Mouse (Mus musculus) lung, embryonic 16.5 days (tissue): ENCODE data around the gene BC025446. TPM values are rescaled to one million over a fixed set of nuclear protein-coding genes. Genes with fewer than 3 reads are reported as not detected.

Experiments
- ATAC-seq: fragments of 200-750 bp; cut with Nextera tagmentation; 2 replicates; pipeline ENCODE4 v1.8.0; 2017; ENCODE audit warnings: low read depth, mild to moderate bottlenecking, moderate library complexity
- H3K27ac ChIP-seq: fragments of 300-500 bp; sonication (generic); 2 replicates; pipeline ENCODE4 v1.5.1; 2014; ENCODE audit warnings: mild to moderate bottlenecking, control low read depth, low read length
- H3K27me3 ChIP-seq: fragments of 300-500 bp; sonication (generic); 2 replicates; pipeline ENCODE4 v1.6.1; 2014; ENCODE audit warnings: low read depth, low read length, mixed read lengths; ENCODE audit not compliant: control insufficient read depth, insufficient read depth
- H3K36me3 ChIP-seq: fragments of 300-500 bp; sonication (generic); 2 replicates; pipeline ENCODE4 v1.6.1; 2014; ENCODE audit warnings: low read length; ENCODE audit not compliant: control insufficient read depth, insufficient read depth
- H3K4me1 ChIP-seq: fragments of 300-500 bp; sonication (generic); replicated peaks from 2 replicates; pipeline ENCODE4 v1.6.1; 2014; ENCODE audit warnings: low read length, mixed read lengths; ENCODE audit not compliant: control insufficient read depth, insufficient read depth
- H3K4me2 ChIP-seq: fragments of 300-500 bp; sonication (generic); 2 replicates; pipeline ENCODE4 v1.6.1; 2014; ENCODE audit warnings: low read depth, low read length, control low read depth
- H3K4me3 ChIP-seq: fragments of 300-500 bp; sonication (generic); 2 replicates; pipeline ENCODE4 v1.5.1; 2014; ENCODE audit warnings: mild to moderate bottlenecking, low read length, control low read depth
- H3K9ac ChIP-seq: fragments of 300-500 bp; sonication (generic); 2 replicates; pipeline ENCODE4 v1.6.1; 2014; ENCODE audit warnings: low read length, control low read depth
- H3K9me3 ChIP-seq: fragments of 300-500 bp; sonication (generic); 2 replicates; pipeline ENCODE4 v1.6.1; 2016; ENCODE audit warnings: low read length; ENCODE audit not compliant: control insufficient read depth
- WGBS: fragments of 180-500 bp; shearing (Covaris S2); extraction: QIAGEN DNeasy Blood & Tissue Kit; methylation state at CpG from one replicate; pipeline ENCODE4 v1.1.7; 2014; 5-methylcytosine and 5-hydroxymethylcytosine counted together
- polyA plus RNA-seq: library from polyadenylated mRNA; unstranded; fragments of >200 nt; fragmentation: Nextera tagmentation; extraction: Ambion mirVana; gene quantifications from 2 replicates; pipeline ENCODE4 v1.2.1, GENCODE M21; 2015

Gene BC025446
- polyA plus RNA-seq, 1 experiment from 2014 or later: 0.10 TPM

GRCm38 (mm10) chr15:75271891-75272290, 55.7 kb downstream of the BC025446 start:
- Histone ChIP-seq H3K4me3 (no peak overlapping the region), H3K27ac (no peak overlapping the region), H3K9me3 (no peaks in the 10 kb centered on the region), H3K9ac (no peak overlapping the region), H3K4me1 (no peaks in the 10 kb centered on the region), H3K36me3 (no peaks in the 10 kb centered on the region), H3K4me2 (no peak overlapping the region), H3K27me3 (no peaks in the 10 kb centered on the region)
- 58% methylated on average over 3 of the region's 3 CpGs for WGBS
- no peak for ATAC-seq

Other genes with a start within 250 kb of the BC025446 start
- 0.19 and 0.34 TPM in 2 replicates for gene Ly6i, start 232.9 kb upstream of the BC025446 start, polyA plus RNA-seq
- gene Ly6a, start 218.3 kb upstream of the BC025446 start, polyA plus RNA-seq: 12.9 and 19.2 TPM in 2 replicates
- 28.9 and 36.2 TPM in 2 replicates for gene Ly6c1, start 167.5 kb upstream of the BC025446 start, polyA plus RNA-seq
- 5.3 and 9.2 TPM in 2 replicates for gene Ly6c2, start 104.4 kb upstream of the BC025446 start, polyA plus RNA-seq
- gene Ly6g, start 61.1 kb upstream of the BC025446 start, polyA plus RNA-seq: not detected in 2 replicates
- not detected in 2 replicates for gene Ly6f, start 52.0 kb downstream of the BC025446 start, polyA plus RNA-seq